Comparison of ENCODE assay signal across 9 mouse cellular contexts in genomic region chr6:128844131-128844530, GRCm38 (mm10). TPM values are rescaled to one million over a fixed set of nuclear protein-coding genes. Genes with fewer than 3 reads are reported as not detected.
DNase-seq lines count a peak whose midpoint lies in the region; ATAC-seq lines count a peak whose summit lies in the region.
"Had no signal": no experiment of that assay in that cellular context is flagged by ENCODE, and none has a peak within 500 bp of the region (broad histone marks: within the 10 kb centered on the region; RNA-seq: fewer than 3 reads in every experiment).

No protein-coding gene starts in this region.

- no peaks in the 10 kb centered on the region for H3K36me3 ChIP-seq in erythroblast, embryonic 14.5 days (ENCODE audit: control insufficient read depth)
- H3K36me3 ChIP-seq in heart, embryonic 16.5 days (ENCODE audit: control insufficient read depth, insufficient read depth) = no peaks in the 10 kb centered on the region
- no peaks in the 10 kb centered on the region for H3K36me3 ChIP-seq in midbrain, embryonic 12.5 days
- H3K36me3 ChIP-seq: G1E had no signal

- WGBS in heart, embryonic 16.5 days = 28% methylated on average over 8 of the region's 8 CpGs
- 32% methylated on average over 8 of the region's 8 CpGs for WGBS in midbrain, embryonic 12.5 days

- H3K9me3 ChIP-seq in erythroblast, embryonic 14.5 days (ENCODE audit: control insufficient read depth, low read length) = no peaks in the 10 kb centered on the region
- H3K9me3 ChIP-seq in heart, embryonic 16.5 days (replicated peaks; ENCODE audit: control insufficient read depth, low read length) = no peaks in the 10 kb centered on the region
- no peaks in the 10 kb centered on the region for H3K9me3 ChIP-seq in midbrain, embryonic 12.5 days

- H3K27me3 ChIP-seq in erythroblast, embryonic 14.5 days (ENCODE audit: control insufficient read depth) = peaks cover 4% of the 10 kb centered on the region
- H3K27me3 ChIP-seq in heart, embryonic 16.5 days (ENCODE audit: control insufficient read depth, insufficient read depth, low read length) = no peaks in the 10 kb centered on the region
- H3K27me3 ChIP-seq in midbrain, embryonic 12.5 days = 0 out of 2 replicates have a peak, but pooled peaks cover 4% of the 10 kb centered on the region

- no peak for ATAC-seq in erythroblast, adult 5-6 weeks (replicated peaks; ENCODE audit: low FRiP score, poor library complexity, severe bottlenecking)
- ATAC-seq in heart, embryonic 16.5 days (replicated peaks; ENCODE audit: extremely low read depth, insufficient read depth, low FRiP score) = no peak
- ATAC-seq in midbrain, embryonic 12.5 days (ENCODE audit: low FRiP score, low read depth) = no peak

- peak overlapping the region; percentile 22 for H3K4me3 ChIP-seq in erythroblast, embryonic 14.5 days (replicated peaks)
- H3K4me3 ChIP-seq in heart, embryonic 16.5 days (ENCODE audit: low read length) = peak overlapping the region; percentile 76
- peak overlapping the region; percentile 81 for H3K4me3 ChIP-seq in midbrain, embryonic 12.5 days

- peak overlapping the region; percentile 90; the same call in 1 of the 2 replicates for H3K9ac ChIP-seq in heart, embryonic 16.5 days (ENCODE audit: low read length)
- peak overlapping the region; percentile 73; the same call in 1 of the 2 replicates for H3K9ac ChIP-seq in midbrain, embryonic 12.5 days (replicated peaks)

- peak overlapping the region; percentile 58 for H3K4me2 ChIP-seq in heart, embryonic 16.5 days (ENCODE audit: low read depth, low read length)
- H3K4me2 ChIP-seq in midbrain, embryonic 12.5 days (replicated peaks) = peak overlapping the region; percentile 68

- DNase-seq in right cerebral cortex, adult 18-20 months = peak; percentile 59
- no peak for DNase-seq in right cerebral cortex, postnatal 25 days
- no peak for DNase-seq in frontal cortex, postnatal 25 days (ENCODE audit: low spot score in 2 of 2)
- no peak for DNase-seq in adrenal gland, postnatal 10 days

- peaks cover 51% of the 10 kb centered on the region for H3K4me1 ChIP-seq in erythroblast, embryonic 14.5 days (ENCODE audit: control insufficient read depth)
- H3K4me1 ChIP-seq in heart, embryonic 16.5 days (ENCODE audit: control insufficient read depth, insufficient read depth, low read length) = peaks cover 11% of the 10 kb centered on the region
- peaks cover 14% of the 10 kb centered on the region for H3K4me1 ChIP-seq in midbrain, embryonic 12.5 days

- 0 out of 2 replicates have a peak overlapping the region, but pooled peaks have one; percentile 20 for H3K27ac ChIP-seq in heart, embryonic 16.5 days (ENCODE audit: low read length)
- no peak overlapping the region for H3K27ac ChIP-seq in midbrain, embryonic 12.5 days (replicated peaks)

RNA-seq across cellular contexts. Expression of gene Klrb1b, which starts 18.0 kb away (rescaled TPM):
- 0.02 TPM in 1 of 2 replicates, not detected in the other for polyA plus RNA-seq in erythroblast, embryonic 14.5 days (2012)
- total RNA-seq in erythroblast, adult 5-6 weeks (2015; ENCODE audit: low replicate concordance) = 2.1 TPM in 1 of 2 replicates, not detected in the other
- 0.94 TPM in 1 of 2 replicates, not detected in the other for total RNA-seq in erythroblast, adult 5-6 weeks (2017; ENCODE audit: low replicate concordance)
- polyA plus RNA-seq in heart, embryonic 16.5 days (2015; fragmentation: Nextera tagmentation; extraction: Ambion mirVana) = 0.17 and 0.49 TPM in 2 replicates
- not detected in 2 replicates for polyA plus RNA-seq in midbrain, embryonic 12.5 days (2016; fragmentation: Nextera tagmentation; extraction: Ambion mirVana)
- under 1 TPM; 0.33 to 0.72 TPM for total RNA-seq in adrenal gland, postnatal 10 days (2021)
- polyA plus RNA-seq: G1E had no signal

RNA-seq across cellular contexts. Expression of gene Gm44511, which starts 18.0 kb away (rescaled TPM):
- polyA plus RNA-seq in erythroblast, embryonic 14.5 days (2012) = not detected in 2 replicates
- 1.7 and 3.8 TPM in 2 replicates for total RNA-seq in erythroblast, adult 5-6 weeks (2015; ENCODE audit: low replicate concordance)
- total RNA-seq in erythroblast, adult 5-6 weeks (2017; ENCODE audit: low replicate concordance) = not detected in 2 replicates
- polyA plus RNA-seq in heart, embryonic 16.5 days (2015; fragmentation: Nextera tagmentation; extraction: Ambion mirVana) = 0.26 TPM in 1 of 2 replicates, not detected in the other
- not detected in 2 replicates for polyA plus RNA-seq in midbrain, embryonic 12.5 days (2016; fragmentation: Nextera tagmentation; extraction: Ambion mirVana)
- total RNA-seq in adrenal gland, postnatal 10 days (2021) = not detected
- total RNA-seq: G1E had no signal
- polyA plus RNA-seq: G1E had no signal

RNA-seq across cellular contexts. Expression of gene Clec2i, which starts 43.3 kb away (rescaled TPM):
- not detected in 2 replicates for polyA plus RNA-seq in erythroblast, embryonic 14.5 days (2012)
- total RNA-seq in erythroblast, adult 5-6 weeks (2015; ENCODE audit: low replicate concordance) = 2.7 and 5.4 TPM in 2 replicates
- 3.8 and 4.0 TPM in 2 replicates for total RNA-seq in erythroblast, adult 5-6 weeks (2017; ENCODE audit: low replicate concordance)
- polyA plus RNA-seq in heart, embryonic 16.5 days (2015; fragmentation: Nextera tagmentation; extraction: Ambion mirVana) = 0.29 and 1.2 TPM in 2 replicates
- not detected in 2 replicates for polyA plus RNA-seq in midbrain, embryonic 12.5 days (2016; fragmentation: Nextera tagmentation; extraction: Ambion mirVana)
- under 1 TPM; 0.30 to 0.39 TPM for total RNA-seq in adrenal gland, postnatal 10 days (2021)
- polyA plus RNA-seq: G1E had no signal

RNA-seq across cellular contexts. Expression of gene BC035044, which starts 46.8 kb away (rescaled TPM):
- polyA plus RNA-seq in erythroblast, embryonic 14.5 days (2012) = not detected in 2 replicates
- 11.3 and 24.5 TPM in 2 replicates for total RNA-seq in erythroblast, adult 5-6 weeks (2015; ENCODE audit: low replicate concordance)
- total RNA-seq in erythroblast, adult 5-6 weeks (2017; ENCODE audit: low replicate concordance) = 14.5 and 19.4 TPM in 2 replicates
- 1.7 and 5.3 TPM in 2 replicates for polyA plus RNA-seq in heart, embryonic 16.5 days (2015; fragmentation: Nextera tagmentation; extraction: Ambion mirVana)
- polyA plus RNA-seq in midbrain, embryonic 12.5 days (2016; fragmentation: Nextera tagmentation; extraction: Ambion mirVana) = 0.26 and 0.35 TPM in 2 replicates
- 1 to 10 TPM; 1.6 to 2.5 TPM for total RNA-seq in adrenal gland, postnatal 10 days (2021)
- polyA plus RNA-seq: G1E had no signal

RNA-seq across cellular contexts. Expression of gene Klrb1c, which starts 55.1 kb away (rescaled TPM):
- polyA plus RNA-seq in erythroblast, embryonic 14.5 days (2012) = not detected in 2 replicates
- total RNA-seq in erythroblast, adult 5-6 weeks (2015; ENCODE audit: low replicate concordance) = not detected in 2 replicates
- total RNA-seq in erythroblast, adult 5-6 weeks (2017; ENCODE audit: low replicate concordance) = 0.68 and 1.8 TPM in 2 replicates
- polyA plus RNA-seq in heart, embryonic 16.5 days (2015; fragmentation: Nextera tagmentation; extraction: Ambion mirVana) = 0.16 and 0.39 TPM in 2 replicates
- polyA plus RNA-seq in midbrain, embryonic 12.5 days (2016; fragmentation: Nextera tagmentation; extraction: Ambion mirVana) = not detected in 2 replicates
- under 1 TPM; 0.54 to 0.55 TPM for total RNA-seq in adrenal gland, postnatal 10 days (2021)
- polyA plus RNA-seq: G1E had no signal

Comparison
In these comparisons a context has a peak if more than half of its experiments do, and no peak if none do; other contexts are left out.
1. H3K4me3 ChIP-seq: peak in every context shown above with its lines; median percentile 81 in midbrain, embryonic 12.5 days; 76 in heart, embryonic 16.5 days; 22 in erythroblast, embryonic 14.5 days.